Mouse (Mus musculus): ENCODE measurements around the gene Tnxb.

- TF ChIP-seq CTCF (IDR thresholded peaks at IDR 0.05; ENCODE audit: insufficient read depth, low read length), result no peak
- TF ChIP-seq POLR2A (IDR thresholded peaks at IDR 0.05; ENCODE audit: borderline replicate concordance, extremely low read depth, low read depth, low read length), result no peak
Observed at GRCm38 (mm10) chr17:34658591-34658990, 11.7 kb upstream of the Tnxb start.

Measured in lung, adult 2 months (tissue).